ENCODE assay signal across 8 mouse cellular contexts in genomic region chr3:95281216-95282126, GRCm38 (mm10). TPM values are rescaled to one million over a fixed set of nuclear protein-coding genes. Genes with fewer than 3 reads are reported as not detected.
DNase-seq lines count a peak whose midpoint lies in the region; ATAC-seq lines count a peak whose summit lies in the region.

Gene Mindy1 (plus strand): TSS chr3:95281345.
Gene Prune1 (minus strand): TSS chr3:95282076.

- H3K9ac ChIP-seq in forebrain, embryonic 11.5 days (ENCODE audit: low read length): peak within 1 kb of the TSS; percentile 81
- H3K9ac ChIP-seq in heart, embryonic 16.5 days (ENCODE audit: low read length): peak within 1 kb of the TSS; percentile 95
- H3K9ac ChIP-seq in liver, embryonic 15.5 days: peak within 1 kb of the TSS; percentile 82
- H3K9ac ChIP-seq in neural tube, embryonic 12.5 days: peak within 1 kb of the TSS; percentile 86

- H3K36me3 ChIP-seq in forebrain, embryonic 11.5 days (ENCODE audit: control insufficient read depth, insufficient read depth, low read length): no peaks in the 10 kb centered on the region
- no peaks in the 10 kb centered on the region for H3K36me3 ChIP-seq in heart, embryonic 16.5 days (ENCODE audit: control insufficient read depth, insufficient read depth)
- H3K36me3 ChIP-seq in liver, embryonic 15.5 days (replicated peaks): 0 out of 2 replicates have a peak, but pooled peaks cover 2% of the 10 kb centered on the region
- H3K36me3 ChIP-seq in neural tube, embryonic 12.5 days: 0 out of 2 replicates have a peak, but pooled peaks cover under 1% of the 10 kb centered on the region

- H3K4me2 ChIP-seq in forebrain, embryonic 11.5 days (ENCODE audit: low read depth, low read length, severe bottlenecking): peak within 1 kb of the TSS; percentile 84
- peak within 1 kb of the TSS; percentile 96 for H3K4me2 ChIP-seq in heart, embryonic 16.5 days (ENCODE audit: low read depth, low read length)
- peak within 1 kb of the TSS; percentile 80 for H3K4me2 ChIP-seq in liver, embryonic 15.5 days
- H3K4me2 ChIP-seq in neural tube, embryonic 12.5 days (replicated peaks): peak within 1 kb of the TSS; percentile 72

- no peaks in the 10 kb centered on the region for H3K9me3 ChIP-seq in forebrain, embryonic 11.5 days (ENCODE audit: control insufficient read depth, low read length)
- no peaks in the 10 kb centered on the region for H3K9me3 ChIP-seq in heart, embryonic 16.5 days (replicated peaks; ENCODE audit: control insufficient read depth, low read length)
- no peaks in the 10 kb centered on the region for H3K9me3 ChIP-seq in liver, embryonic 15.5 days (replicated peaks)
- no peaks in the 10 kb centered on the region for H3K9me3 ChIP-seq in neural tube, embryonic 12.5 days

- H3K27ac ChIP-seq in forebrain, embryonic 11.5 days (ENCODE audit: low read depth, low read length): peak within 1 kb of the TSS; percentile 89
- peak within 1 kb of the TSS; percentile 92 for H3K27ac ChIP-seq in heart, embryonic 16.5 days (ENCODE audit: low read length)
- peak within 1 kb of the TSS; percentile 99 for H3K27ac ChIP-seq in liver, embryonic 15.5 days (replicated peaks)
- H3K27ac ChIP-seq in neural tube, embryonic 12.5 days: peak within 1 kb of the TSS; percentile 90

- H3K27me3 ChIP-seq in forebrain, embryonic 11.5 days (ENCODE audit: control insufficient read depth, insufficient read depth, low read length): no peaks in the 10 kb centered on the region
- no peaks in the 10 kb centered on the region for H3K27me3 ChIP-seq in heart, embryonic 16.5 days (ENCODE audit: control insufficient read depth, insufficient read depth, low read length)
- no peaks in the 10 kb centered on the region for H3K27me3 ChIP-seq in liver, embryonic 15.5 days
- no peaks in the 10 kb centered on the region for H3K27me3 ChIP-seq in neural tube, embryonic 12.5 days (replicated peaks)

- peak within 1 kb of the TSS; percentile 72 for H3K4me3 ChIP-seq in forebrain, embryonic 11.5 days (ENCODE audit: low read depth, low read length)
- peak within 1 kb of the TSS; percentile 84 for H3K4me3 ChIP-seq in heart, embryonic 16.5 days (ENCODE audit: low read length)
- H3K4me3 ChIP-seq in liver, embryonic 15.5 days (replicated peaks): peak within 1 kb of the TSS; percentile 71
- peak within 1 kb of the TSS; percentile 74 for H3K4me3 ChIP-seq in neural tube, embryonic 12.5 days

- peak; percentile 96 to 97 for DNase-seq in CD8-positive naive resting alpha-beta T cell, adult 2 months (ENCODE audit: low read depth in 2 of 2, low spot score in 2 of 2)
- peak; percentile 95 for DNase-seq in c-Kit-positive CD71-negative TER-119-negative erythroid progenitor cells, embryonic 14.5 days (ENCODE audit: low read depth)
- peak; percentile 99 for DNase-seq in forebrain, embryonic 11.5 days (ENCODE audit: low spot score)
- peak; percentile 100 for DNase-seq in kidney, postnatal 36 days
- peak; percentile 97 for DNase-seq in telencephalon, adult 2 months (ENCODE audit: low read depth, low spot score)

- peak; percentile 88 for ATAC-seq in forebrain, embryonic 11.5 days (replicated peaks; ENCODE audit: low FRiP score)
- ATAC-seq in heart, embryonic 16.5 days (replicated peaks; ENCODE audit: extremely low read depth, insufficient read depth, low FRiP score): peak; percentile 86
- peak; percentile 81 for ATAC-seq in liver, embryonic 15.5 days (ENCODE audit: insufficient read depth)
- ATAC-seq in neural tube, embryonic 12.5 days (ENCODE audit: low FRiP score, low read depth): peak; percentile 90

- peaks cover 8% of the 10 kb centered on the region for H3K4me1 ChIP-seq in forebrain, embryonic 11.5 days (replicated peaks; ENCODE audit: control insufficient read depth, insufficient read depth, low read length)
- peaks cover 28% of the 10 kb centered on the region for H3K4me1 ChIP-seq in heart, embryonic 16.5 days (ENCODE audit: control insufficient read depth, insufficient read depth, low read length)
- H3K4me1 ChIP-seq in liver, embryonic 15.5 days (replicated peaks): peaks cover 83% of the 10 kb centered on the region
- peaks cover 21% of the 10 kb centered on the region for H3K4me1 ChIP-seq in neural tube, embryonic 12.5 days

- WGBS in forebrain, embryonic 11.5 days: under 1% methylated on average over 48 of the region's 53 CpGs
- WGBS in heart, embryonic 16.5 days: 0% methylated on average over 53 of the region's 53 CpGs
- WGBS in liver, embryonic 15.5 days (ENCODE audit: insufficient replicate concordance): under 1% methylated on average over 53 of the region's 53 CpGs
- 1% methylated on average over 53 of the region's 53 CpGs for WGBS in neural tube, embryonic 12.5 days

RNA-seq across cellular contexts. Expression of gene Mindy1, which starts in this region (rescaled TPM):
- 34.2 and 35.4 TPM in 2 replicates for polyA plus RNA-seq in forebrain, embryonic 11.5 days (2014; fragmentation: Nextera tagmentation; extraction: Ambion mirVana)
- 24.7 and 28.2 TPM in 2 replicates for polyA plus RNA-seq in heart, embryonic 16.5 days (2015; fragmentation: Nextera tagmentation; extraction: Ambion mirVana)
- 18.8 and 20.9 TPM in 2 replicates for polyA plus RNA-seq in liver, embryonic 15.5 days (2015; fragmentation: Nextera tagmentation; extraction: Ambion mirVana)
- polyA plus RNA-seq in neural tube, embryonic 12.5 days (2016; fragmentation: Nextera tagmentation; extraction: Ambion mirVana): 51.3 and 51.5 TPM in 2 replicates

RNA-seq across cellular contexts. Expression of gene Prune1, which starts in this region (rescaled TPM):
- polyA plus RNA-seq in forebrain, embryonic 11.5 days (2014; fragmentation: Nextera tagmentation; extraction: Ambion mirVana): 26.4 and 28.5 TPM in 2 replicates
- 28.1 and 31.4 TPM in 2 replicates for polyA plus RNA-seq in heart, embryonic 16.5 days (2015; fragmentation: Nextera tagmentation; extraction: Ambion mirVana)
- polyA plus RNA-seq in liver, embryonic 15.5 days (2015; fragmentation: Nextera tagmentation; extraction: Ambion mirVana): 9.0 and 9.5 TPM in 2 replicates
- polyA plus RNA-seq in neural tube, embryonic 12.5 days (2016; fragmentation: Nextera tagmentation; extraction: Ambion mirVana): 34.9 and 36.1 TPM in 2 replicates

Comparison
In these comparisons a context has a peak if more than half of its experiments do, and no peak if none do; other contexts are left out.
1. Peak in every context shown above with its lines: DNase-seq, ATAC-seq, H3K4me3 ChIP-seq and H3K27ac ChIP-seq.